Mouse (Mus musculus): ENCODE data around the gene Cpne4. TPM values are rescaled to one million over a fixed set of nuclear protein-coding genes. Genes with fewer than 3 reads are reported as not detected.

The Cpne4 gene
- 100 to 1,000 TPM; 148 to 152 TPM for total RNA-seq (2021)
- long read RNA-seq, experiment 1, transcript Cpne4-201 (16 exons, 3,959 nt), result major isoform, 9 of 31 reads
- long read RNA-seq, experiment 1, partial matches to known transcripts, result 6 of 31 reads
- long read RNA-seq, experiment 1, other reads (novel, unspliced or antisense), result 15 of 31 reads
- long read RNA-seq, experiment 2, transcript Cpne4-201 (16 exons, 3,959 nt), result major isoform, 16 of 56 reads
- long read RNA-seq, experiment 2, partial matches to known transcripts, result 11 of 56 reads
- long read RNA-seq, experiment 2, other reads (novel, unspliced or antisense), result 28 of 56 reads

GRCm38 (mm10) chr9:104546986-104547385, at the start of gene Cpne4:
TSS of gene Cpne4 (plus strand) at chr9:104547286.
- DNase-seq (ENCODE audit: low spot score in 2 of 2), result no peak
- Histone ChIP-seq H3K4me3 (no peak within 1 kb of the TSS), H3K27ac (no peak within 1 kb of the TSS)
- TF ChIP-seq CTCF (conservative IDR thresholded peaks at IDR 0.05), result no peak

GRCm38 (mm10) chr9:104515187-104515586, 31.9 kb upstream of the Cpne4 start:
- DNase-seq (ENCODE audit: low spot score in 2 of 2), result no peak
- no peak overlapping the region for H3K4me3 ChIP-seq
- TF ChIP-seq CTCF (conservative IDR thresholded peaks at IDR 0.05), result no peak

GRCm38 (mm10) chr9:104535508-104535907, 11.6 kb upstream of the Cpne4 start:
- H3K4me3 ChIP-seq, result no peak overlapping the region
- no peak overlapping the region for H3K27ac ChIP-seq
- no peak for DNase-seq (ENCODE audit: low spot score in 2 of 2)
- TF ChIP-seq CTCF (conservative IDR thresholded peaks at IDR 0.05), result peak; percentile 73

More at GRCm38 (mm10) chr9:104515187-104515586, 31.9 kb upstream of the Cpne4 start:
- no peak overlapping the region for H3K27ac ChIP-seq

- H3K27ac ChIP-seq, result peak overlapping the region; percentile 91
- peak; percentile 74 for TF ChIP-seq CTCF (conservative IDR thresholded peaks at IDR 0.05)
- no peak overlapping the region for H3K4me3 ChIP-seq
- DNase-seq (ENCODE audit: low spot score in 2 of 2), result peak; percentile 12 to 16
These were observed 18.7 kb downstream of the Cpne4 start for GRCm38 (mm10) chr9:104565815-104566214.

GRCm38 (mm10) chr9:104566468-104566867, 19.4 kb downstream of the Cpne4 start:
- Histone ChIP-seq H3K27ac (peak overlapping the region; percentile 91), H3K4me3 (peak overlapping the region; percentile 46)
- peak; percentile 59 to 68 for DNase-seq (ENCODE audit: low spot score in 2 of 2)
- TF ChIP-seq CTCF (conservative IDR thresholded peaks at IDR 0.05), result no peak

GRCm38 (mm10) chr9:104567096-104567495, 20.0 kb downstream of the Cpne4 start:
- Histone ChIP-seq H3K4me3 (peak overlapping the region; percentile 46), H3K27ac (peak overlapping the region; percentile 91)
- TF ChIP-seq CTCF (conservative IDR thresholded peaks at IDR 0.05), result no peak
- DNase-seq (ENCODE audit: low spot score in 2 of 2), result peak; percentile 26 to 34

- TF ChIP-seq CTCF (conservative IDR thresholded peaks at IDR 0.05), result peak; percentile 91
- Histone ChIP-seq H3K4me3 (peak overlapping the region; percentile 57), H3K27ac (peak overlapping the region; percentile 75; the same call in 1 of the 2 replicates)
- peak; percentile 57 to 86 for DNase-seq (ENCODE audit: low spot score in 2 of 2)
These were observed 22.5 kb downstream of the Cpne4 start for GRCm38 (mm10) chr9:104569480-104570167.

GRCm38 (mm10) chr9:104572856-104573255, 25.8 kb downstream of the Cpne4 start:
- no peak for TF ChIP-seq CTCF (conservative IDR thresholded peaks at IDR 0.05)
- peak; percentile 38 to 59 for DNase-seq (ENCODE audit: low spot score in 2 of 2)
- Histone ChIP-seq H3K27ac (peak overlapping the region; percentile 67), H3K4me3 (no peak overlapping the region)

GRCm38 (mm10) chr9:104574476-104574875, 27.4 kb downstream of the Cpne4 start:
- Histone ChIP-seq H3K4me3 (no peak overlapping the region), H3K27ac (no peak overlapping the region)
- DNase-seq (ENCODE audit: low spot score in 2 of 2), result peak; percentile 39 to 76
- peak; percentile 90 for TF ChIP-seq CTCF (conservative IDR thresholded peaks at IDR 0.05)

- Histone ChIP-seq H3K4me3 (no peak overlapping the region), H3K27ac (no peak overlapping the region)
- no peak for DNase-seq (ENCODE audit: low spot score in 2 of 2)
- TF ChIP-seq CTCF (conservative IDR thresholded peaks at IDR 0.05), result no peak
These were observed 35.0 kb downstream of the Cpne4 start for GRCm38 (mm10) chr9:104581921-104582624.

GRCm38 (mm10) chr9:104582675-104583074, 35.6 kb downstream of the Cpne4 start:
- H3K27ac ChIP-seq, result no peak overlapping the region
- H3K4me3 ChIP-seq, result no peak overlapping the region
- TF ChIP-seq CTCF (conservative IDR thresholded peaks at IDR 0.05), result no peak
- no peak for DNase-seq (ENCODE audit: low spot score in 2 of 2)

- DNase-seq (ENCODE audit: low spot score in 2 of 2), result no peak
- H3K27ac ChIP-seq, result no peak overlapping the region
- no peak for TF ChIP-seq CTCF (conservative IDR thresholded peaks at IDR 0.05)
- no peak overlapping the region for H3K4me3 ChIP-seq
These were observed 47.5 kb downstream of the Cpne4 start for GRCm38 (mm10) chr9:104594550-104594949.

- Histone ChIP-seq H3K27ac (no peak overlapping the region), H3K4me3 (no peak overlapping the region)
- DNase-seq (ENCODE audit: low spot score in 2 of 2), result no peak
- TF ChIP-seq CTCF (conservative IDR thresholded peaks at IDR 0.05), result no peak
These were observed 47.9 kb downstream of the Cpne4 start for GRCm38 (mm10) chr9:104594979-104595378.
